Mouse (Mus musculus) liver, postnatal 0 days (tissue): ENCODE results near the gene Gm3336. TPM values are rescaled to one million over a fixed set of nuclear protein-coding genes. Genes with fewer than 3 reads are reported as not detected.

ENCODE experiments used
- ATAC-seq: fragments of 200-750 bp; cut with Nextera tagmentation; 2 replicates; pipeline ENCODE4 v1.8.0; 2017; ENCODE audit warnings: mild to moderate bottlenecking, moderate library complexity
- DNase-seq: peaks from one replicate; pipeline ENCODE4 v3.0.0-alpha.2; 2016
- H3K27ac ChIP-seq: fragments of 300-500 bp; sonication (generic); 2 replicates; pipeline ENCODE4 v1.5.1; 2014; ENCODE audit warnings: antibody characterized with exemption, moderate library complexity, mild to moderate bottlenecking, low read depth
- H3K27me3 ChIP-seq: fragments of 300-500 bp; sonication (generic); 2 replicates; pipeline ENCODE4 v1.6.1; 2014; ENCODE audit warnings: low read length, control low read depth, mixed read lengths; ENCODE audit not compliant: insufficient read depth
- H3K36me3 ChIP-seq: fragments of 300-500 bp; sonication (generic); replicated peaks from 2 replicates; pipeline ENCODE4 v1.6.1; 2014; ENCODE audit warnings: mild to moderate bottlenecking, control low read depth, low read length, moderate library complexity, mixed read lengths; ENCODE audit not compliant: insufficient read depth
- H3K4me1 ChIP-seq: fragments of 300-500 bp; sonication (generic); 2 replicates; pipeline ENCODE4 v1.6.1; 2014; ENCODE audit warnings: antibody characterized with exemption, mild to moderate bottlenecking, control low read depth; ENCODE audit not compliant: insufficient read depth
- H3K4me2 ChIP-seq: fragments of 300-500 bp; sonication (generic); 2 replicates; pipeline ENCODE4 v1.6.1; 2014; ENCODE audit warnings: low read depth, mild to moderate bottlenecking, low read length, moderate library complexity, mixed read lengths
- H3K4me3 ChIP-seq: fragments of 300-500 bp; sonication (generic); 2 replicates; pipeline ENCODE4 v1.5.1; 2014; ENCODE audit warnings: low read depth, low read length
- H3K9ac ChIP-seq: fragments of 300-500 bp; sonication (generic); replicated peaks from 2 replicates; pipeline ENCODE4 v1.6.1; 2014; ENCODE audit warnings: mild to moderate bottlenecking, moderate library complexity
- H3K9me3 ChIP-seq: fragments of 300-500 bp; sonication (generic); 2 replicates; pipeline ENCODE4 v1.6.1; 2016; ENCODE audit warnings: mild to moderate bottlenecking, control low read depth, low read length, mixed read lengths
- CTCF ChIP-seq: sonication (generic); IDR thresholded peaks from 2 replicates; pipeline ENCODE4 v1.5.1; 2016; ENCODE audit warnings: antibody characterized with exemption, low read depth
- EP300 ChIP-seq: IDR thresholded peaks from 2 replicates; pipeline ENCODE4 v1.6.1; 2016; ENCODE audit warnings: antibody characterized with exemption, low read depth, mild to moderate bottlenecking
- WGBS: fragments of 180-500 bp; shearing (Covaris S2); extraction: QIAGEN DNeasy Blood & Tissue Kit; methylation state at CpG from one replicate; pipeline ENCODE4 v1.1.7; 2014; ENCODE audit not compliant: insufficient replicate concordance; 5-methylcytosine and 5-hydroxymethylcytosine counted together
- polyA plus RNA-seq: library from polyadenylated mRNA; unstranded; fragments of >200 nt; fragmentation: Nextera tagmentation; extraction: Ambion mirVana; gene quantifications from 2 replicates; pipeline ENCODE4 v1.2.1, GENCODE M21; 2015

The Gm3336 gene
- polyA plus RNA-seq, 1 experiment from 2014 or later, result 0.22 TPM

DNA sequence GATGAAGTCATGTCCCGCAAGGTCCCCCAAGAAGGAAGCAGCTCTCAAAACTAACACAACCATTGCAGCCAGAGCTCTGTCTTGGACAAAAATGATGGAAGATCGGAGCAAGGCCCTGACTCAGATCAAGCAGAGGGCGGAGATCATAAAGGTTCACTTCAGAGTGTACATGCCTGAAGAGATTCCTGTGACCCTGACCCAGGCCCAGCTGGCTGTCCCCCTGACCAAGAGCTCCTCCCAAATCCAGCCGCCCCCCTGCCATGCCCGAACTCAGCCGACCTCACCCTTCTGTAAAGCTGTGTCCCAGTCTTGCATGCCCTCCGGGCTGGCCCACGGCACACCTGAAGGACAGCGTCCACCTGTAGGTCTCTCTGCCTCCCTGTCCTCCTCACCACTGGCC lies 8.5 kb upstream of the Gm3336 start:
- no peaks in the 10 kb centered on the region for H3K4me1 ChIP-seq
- ATAC-seq (no peak), DNase-seq (no peak)
- no peak overlapping the region for H3K27ac ChIP-seq
- H3K4me2 ChIP-seq, result no peak overlapping the region
- no peak overlapping the region for H3K4me3 ChIP-seq
- H3K9me3 ChIP-seq, result no peaks in the 10 kb centered on the region
- no peak overlapping the region for H3K9ac ChIP-seq
- no peaks in the 10 kb centered on the region for H3K27me3 ChIP-seq
- TF ChIP-seq EP300, result no peak
- no peaks in the 10 kb centered on the region for H3K36me3 ChIP-seq
- 78% methylated on average over 9 of the region's 9 CpGs for WGBS

- no peak for ATAC-seq
- H3K4me3 ChIP-seq, result no peak overlapping the region
- no peaks in the 10 kb centered on the region for H3K4me1 ChIP-seq
- no peaks in the 10 kb centered on the region for H3K36me3 ChIP-seq
- no peak overlapping the region for H3K9ac ChIP-seq
- no peak overlapping the region for H3K4me2 ChIP-seq
- no peaks in the 10 kb centered on the region for H3K27me3 ChIP-seq
- WGBS, result 100% methylated on average over 1 of the region's 1 CpGs
- TF ChIP-seq CTCF (no peak), EP300 (no peak)
- H3K9me3 ChIP-seq, result no peaks in the 10 kb centered on the region
- no peak for DNase-seq
- no peak overlapping the region for H3K27ac ChIP-seq
Measured at GRCm38 (mm10) chr8:70710296-70710695, 8.0 kb upstream of the Gm3336 start.

GRCm38 (mm10) chr8:70711041-70711440 lies 7.3 kb upstream of the Gm3336 start:
- Histone ChIP-seq H3K9ac (no peak overlapping the region), H3K27me3 (no peaks in the 10 kb centered on the region), H3K4me2 (no peak overlapping the region), H3K36me3 (no peaks in the 10 kb centered on the region), H3K4me3 (no peak overlapping the region), H3K4me1 (no peaks in the 10 kb centered on the region), H3K27ac (no peak overlapping the region), H3K9me3 (no peaks in the 10 kb centered on the region)
- ATAC-seq (no peak), DNase-seq (no peak)
- no peak for TF ChIP-seq CTCF
- no peak for TF ChIP-seq EP300
- WGBS, result 79% methylated on average over 11 of the region's 11 CpGs

GRCm38 (mm10) chr8:70713991-70714390 lies 4.4 kb upstream of the Gm3336 start:
- Histone ChIP-seq H3K9ac (no peak overlapping the region), H3K9me3 (no peaks in the 10 kb centered on the region), H3K4me3 (no peak overlapping the region), H3K4me2 (no peak overlapping the region), H3K4me1 (peaks cover 4% of the 10 kb centered on the region; the same call in 1 of the 2 replicates), H3K27ac (no peak overlapping the region), H3K27me3 (no peaks in the 10 kb centered on the region), H3K36me3 (no peaks in the 10 kb centered on the region)
- TF ChIP-seq CTCF, result no peak
- TF ChIP-seq EP300, result no peak
- WGBS, result 82% methylated on average over 7 of the region's 7 CpGs
- DNase-seq (no peak), ATAC-seq (no peak)

- Histone ChIP-seq H3K36me3 (no peaks in the 10 kb centered on the region), H3K4me2 (no peak overlapping the region), H3K9me3 (no peaks in the 10 kb centered on the region), H3K4me3 (no peak overlapping the region), H3K4me1 (peaks cover 8% of the 10 kb centered on the region; the same call in 1 of the 2 replicates), H3K27me3 (no peaks in the 10 kb centered on the region), H3K9ac (no peak overlapping the region), H3K27ac (no peak overlapping the region)
- DNase-seq (no peak), ATAC-seq (no peak)
- 52% methylated on average over 2 of the region's 2 CpGs for WGBS
- TF ChIP-seq CTCF, result no peak
- no peak for TF ChIP-seq EP300
Measured at GRCm38 (mm10) chr8:70715086-70715485, 3.3 kb upstream of the Gm3336 start.

DNA sequence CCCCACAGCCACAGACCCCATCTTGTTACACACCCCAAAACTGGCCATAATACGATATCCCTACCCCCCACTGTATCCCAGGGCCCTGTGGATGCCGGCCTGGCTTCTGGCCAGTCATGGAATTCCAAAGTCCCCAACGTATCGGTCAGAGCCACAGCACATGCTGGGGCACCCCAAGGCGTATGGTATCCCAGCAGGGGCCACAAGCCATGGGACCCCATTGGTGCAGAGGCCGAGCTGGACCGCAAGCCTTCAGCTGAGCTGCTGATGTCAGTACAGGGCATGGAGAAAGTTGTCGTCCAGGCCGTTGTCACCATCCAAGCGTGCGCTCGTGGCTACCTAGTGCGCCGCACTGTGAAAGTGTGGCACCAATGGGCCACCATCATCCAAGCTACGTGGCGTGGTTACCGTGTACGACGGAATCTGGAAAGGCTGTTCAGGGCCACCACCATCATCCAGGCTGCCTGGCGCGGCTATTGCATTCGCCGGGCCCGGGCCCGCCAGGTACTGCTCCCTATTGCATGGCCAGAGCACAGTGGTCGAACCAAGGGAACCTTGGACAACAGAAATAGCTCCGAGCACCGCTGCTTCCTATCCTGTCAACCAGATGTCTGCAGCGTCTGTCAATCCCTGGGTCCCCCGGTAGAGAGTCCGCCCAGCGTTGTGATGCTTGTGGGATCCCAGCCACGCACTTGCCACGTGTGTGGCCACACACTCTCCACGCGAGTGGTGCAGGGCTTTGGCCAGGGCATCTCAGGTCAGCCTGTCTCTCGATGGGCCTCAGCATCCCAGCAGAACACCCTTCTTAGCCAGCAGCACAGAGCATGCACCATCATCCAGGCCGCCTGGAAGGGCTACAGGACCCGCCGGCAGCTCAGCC lies 1.6 kb upstream of the Gm3336 start:
- Histone ChIP-seq H3K9me3 (no peaks in the 10 kb centered on the region), H3K36me3 (no peaks in the 10 kb centered on the region), H3K27ac (no peak overlapping the region), H3K4me2 (no peak overlapping the region), H3K9ac (no peak overlapping the region), H3K4me3 (no peak overlapping the region), H3K4me1 (peaks cover 10% of the 10 kb centered on the region; the same call in 1 of the 2 replicates), H3K27me3 (no peaks in the 10 kb centered on the region)
- WGBS, result 79% methylated on average over 40 of the region's 40 CpGs
- TF ChIP-seq EP300 (no peak), CTCF (no peak)
- DNase-seq (no peak), ATAC-seq (no peak)
